Mouse (Mus musculus) heart, adult 8-10 months (tissue): ENCODE data around the gene Krtap24-1. TPM values are rescaled to one million over a fixed set of nuclear protein-coding genes. Genes with fewer than 3 reads are reported as not detected.

Source experiments
- DNase-seq: peaks from one replicate; pipeline ENCODE4 v3.0.0; 2022; ENCODE audit warnings: low spot score
- total RNA-seq, 4 experiments: library from RNA; stranded (reverse); gene quantifications; 2 replicates each; pipeline ENCODE4 v1.2.4; 2022

Krtap24-1 gene
- not detected for total RNA-seq

DNA sequence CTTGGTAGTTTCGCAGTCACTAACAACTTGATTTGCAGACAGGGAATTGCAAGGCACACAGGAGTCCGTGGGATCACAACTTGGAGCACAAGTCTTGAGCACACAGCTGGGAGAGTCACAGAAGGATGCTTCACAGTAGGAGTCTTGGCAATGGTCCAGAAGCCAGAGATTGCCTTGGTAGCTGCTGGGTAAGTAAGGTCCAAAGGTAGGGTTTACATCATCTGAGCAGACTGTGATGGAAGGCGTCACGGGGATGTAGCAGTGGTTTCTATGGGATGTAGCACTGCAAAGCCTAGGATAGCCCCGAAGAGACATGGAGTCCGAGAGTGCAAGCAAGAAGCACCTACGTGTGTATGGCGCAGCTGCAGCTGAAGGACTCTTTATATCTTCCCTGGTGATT lies at the start of gene Krtap24-1:
Gene Krtap24-1 (minus strand): TSS at position 358 of the 400 bp plus-strand sequence.
- no peak for DNase-seq

DNA sequence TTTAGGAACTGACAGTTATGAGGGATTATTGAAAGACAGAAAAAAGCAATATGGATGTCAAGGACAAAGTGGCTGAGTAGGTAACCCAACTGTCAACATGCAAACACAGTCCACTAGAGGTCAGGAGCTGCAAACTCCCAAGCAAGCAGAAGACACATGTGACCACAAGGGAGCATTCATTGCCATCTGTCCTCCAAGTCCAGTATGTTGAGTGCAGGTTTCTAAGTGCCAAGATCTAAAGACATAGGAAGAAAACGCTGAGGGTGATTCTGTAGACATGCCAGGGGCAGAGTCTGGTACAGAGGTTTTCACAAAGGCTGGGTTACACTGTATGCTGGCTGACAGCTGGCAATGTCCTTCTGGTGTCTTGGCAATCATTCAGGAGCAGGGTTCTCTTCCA lies 45.3 kb upstream of the Krtap24-1 start:
- no peak for DNase-seq

DNA sequence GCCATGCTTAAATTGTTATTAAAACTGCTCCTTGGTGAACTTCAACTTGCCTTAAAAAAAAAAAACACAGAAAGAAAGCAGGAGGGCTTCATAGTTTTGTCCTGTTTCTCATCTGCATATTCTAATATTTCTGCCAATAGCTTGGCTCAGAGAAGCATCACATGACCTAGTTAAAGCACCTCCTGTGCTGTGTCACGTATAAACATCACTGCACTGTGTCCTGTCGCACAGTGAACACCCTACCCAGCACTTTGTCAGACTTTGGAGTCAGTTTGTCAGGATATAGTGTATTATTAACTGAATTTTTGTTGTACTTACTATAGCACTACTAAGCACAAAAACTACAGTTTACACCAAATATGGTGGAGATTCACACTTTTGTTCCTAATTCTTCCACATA lies 39.9 kb upstream of the Krtap24-1 start:
- DNase-seq, result no peak

DNA sequence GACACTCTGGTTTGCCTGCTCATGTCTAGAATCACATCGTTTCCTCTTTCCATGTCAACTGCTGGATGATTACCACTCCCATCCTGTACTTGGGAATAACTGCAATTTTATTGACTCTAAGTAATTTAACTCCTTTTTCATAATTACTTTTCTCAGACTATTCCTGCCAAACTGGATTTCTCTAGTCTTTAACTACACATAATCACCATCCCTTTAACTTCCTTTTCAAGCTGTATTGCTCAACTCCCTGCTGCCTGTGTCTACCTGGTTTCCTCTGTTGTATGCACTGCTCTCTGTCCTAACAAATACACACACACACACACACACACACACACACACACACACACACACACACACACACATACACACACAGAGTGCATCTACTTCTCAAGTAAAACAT lies 39.0 kb upstream of the Krtap24-1 start:
- no peak for DNase-seq

DNA sequence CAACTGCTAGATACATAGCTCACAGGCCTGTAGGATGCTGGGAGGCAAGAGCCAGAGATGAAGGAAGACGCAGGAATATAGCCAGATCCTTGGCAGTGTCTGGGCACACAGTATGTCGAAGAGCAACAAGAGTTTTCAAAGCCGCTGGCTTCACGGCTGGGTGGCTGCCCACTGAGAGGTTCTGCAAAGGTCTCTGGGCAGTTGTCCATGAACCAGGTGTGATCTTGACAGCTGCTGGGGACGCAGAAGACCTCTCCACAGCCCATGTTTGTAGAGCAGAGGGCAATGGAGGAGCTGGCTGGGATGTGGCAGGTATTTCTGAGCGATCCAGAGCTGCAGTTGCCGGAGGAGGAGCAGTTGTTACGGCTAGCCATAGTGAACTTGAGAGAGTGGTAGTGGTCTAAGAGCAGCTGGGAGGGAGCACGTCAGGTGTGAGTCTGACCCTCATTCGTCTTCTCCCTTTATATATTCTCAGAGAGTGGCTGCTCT lies 35.3 kb upstream of the Krtap24-1 start, which contains the start of gene Krtap26-1:
Gene Krtap26-1 (minus strand): TSS at position 439 of the 489 bp plus-strand sequence.
- DNase-seq, result no peak

DNA sequence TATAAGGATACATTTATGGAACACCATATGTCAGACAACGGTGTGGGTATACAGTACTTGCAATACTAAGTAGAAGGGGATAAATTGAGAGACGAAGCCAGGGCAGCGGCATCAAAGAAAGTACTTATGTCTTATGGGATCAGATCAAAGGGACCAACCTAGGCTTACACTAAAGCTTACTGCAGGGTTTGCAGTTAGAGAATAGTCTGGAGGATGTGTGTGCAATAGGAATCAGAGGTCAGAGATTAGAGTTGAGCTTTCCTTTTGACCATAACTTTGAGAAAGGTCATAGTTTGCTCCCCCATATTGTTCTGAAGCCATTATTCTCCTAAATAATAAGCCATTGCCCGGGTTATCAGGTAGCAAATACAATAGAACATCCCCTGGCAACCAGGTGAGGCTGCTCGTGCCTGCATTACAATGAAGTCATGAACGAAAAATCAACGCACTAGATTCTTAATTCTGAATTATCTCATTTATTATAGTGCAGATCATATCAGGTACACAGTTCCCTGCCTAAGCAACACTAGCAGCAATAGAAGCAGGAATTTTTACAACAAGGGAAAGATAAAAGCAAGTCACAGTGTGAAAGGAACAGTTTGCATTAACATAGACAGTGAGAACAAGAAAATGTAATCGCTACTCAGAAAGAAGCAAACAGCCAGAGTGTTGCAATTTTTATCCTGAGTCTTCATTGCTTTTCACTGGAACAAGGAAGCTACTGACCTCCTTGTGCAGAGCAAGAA lies 34.5 kb upstream of the Krtap24-1 start:
- no peak for DNase-seq

DNA sequence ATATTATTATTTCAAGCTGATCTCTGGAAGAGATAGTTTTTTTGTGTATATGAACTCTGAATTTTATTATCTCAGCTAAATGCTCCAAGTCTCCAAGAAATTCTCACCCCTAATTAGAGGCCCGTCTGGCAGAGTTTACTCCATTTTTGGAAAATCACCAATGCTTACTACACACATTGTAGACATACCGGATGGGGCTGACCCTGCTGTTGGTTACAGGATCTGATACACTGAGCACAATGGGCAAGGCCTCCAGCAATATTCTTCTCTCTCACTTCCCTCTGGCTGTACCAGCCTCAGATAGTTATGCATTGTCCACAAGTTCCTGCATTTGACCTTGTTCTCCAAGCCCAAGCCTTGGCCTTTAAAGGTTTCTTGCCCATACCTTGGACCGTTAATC lies 28.0 kb upstream of the Krtap24-1 start:
- DNase-seq, result no peak

DNA sequence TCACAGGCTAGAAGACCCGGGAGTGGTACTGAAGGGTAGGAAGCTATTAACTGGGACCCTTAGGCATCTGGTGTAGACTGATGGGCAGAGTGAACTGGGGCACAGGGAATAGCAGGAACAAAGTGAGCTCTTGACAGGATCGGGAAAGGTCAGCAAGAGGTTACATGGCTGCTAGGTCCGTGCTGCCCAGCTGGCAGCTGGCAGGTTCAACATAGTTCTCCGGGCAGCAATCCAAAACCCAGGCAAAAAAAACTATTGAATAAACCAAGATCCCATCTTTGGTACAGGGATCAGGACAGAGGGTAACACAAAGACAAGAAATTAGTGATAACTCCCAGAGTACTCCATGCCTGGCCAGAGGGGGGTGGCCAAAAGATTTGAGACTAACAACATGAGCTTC lies 23.1 kb upstream of the Krtap24-1 start:
- no peak for DNase-seq

DNA sequence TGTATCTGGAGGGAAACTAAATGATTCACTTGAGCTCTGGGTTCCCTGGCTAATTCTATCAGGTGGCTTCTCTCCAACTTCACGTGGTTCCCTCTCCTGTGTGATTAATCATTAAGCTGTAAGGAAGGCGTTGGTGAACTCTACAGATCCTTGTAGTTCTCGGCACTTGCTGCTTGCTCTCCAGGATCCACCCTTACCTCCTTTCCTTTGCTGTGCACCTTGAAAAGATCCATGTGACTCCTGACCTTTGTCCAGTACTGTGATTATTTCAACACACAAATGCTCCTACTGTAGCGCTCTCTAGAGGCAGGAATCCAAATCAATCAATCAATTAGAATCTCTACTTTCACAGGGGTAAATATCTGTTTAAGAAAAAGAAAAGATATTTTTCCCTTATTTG lies 19.4 kb upstream of the Krtap24-1 start:
- DNase-seq, result no peak

DNA sequence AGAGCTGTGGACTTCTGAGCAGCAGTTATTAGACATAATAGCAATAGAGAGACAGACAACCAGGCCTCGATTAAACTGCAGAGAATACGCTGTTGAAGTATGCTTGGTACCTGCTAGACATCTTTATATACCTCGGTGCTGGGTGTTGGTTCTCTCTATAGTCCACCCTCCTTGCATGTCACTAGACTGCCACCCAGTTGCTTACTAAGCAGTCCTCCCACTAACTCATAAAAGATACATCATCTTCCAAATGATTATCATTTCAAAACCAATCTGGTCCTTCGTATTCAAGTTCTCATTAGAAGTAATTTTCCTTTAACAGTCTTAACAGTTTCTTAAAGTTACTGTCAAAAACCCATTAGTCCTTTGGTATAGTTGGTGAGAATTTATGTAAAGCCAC lies 15.5 kb upstream of the Krtap24-1 start, which contains the start of gene 2310079G19Rik:
Gene 2310079G19Rik (minus strand): TSS at position 101 of the 400 bp plus-strand sequence.
- no peak for DNase-seq

DNA sequence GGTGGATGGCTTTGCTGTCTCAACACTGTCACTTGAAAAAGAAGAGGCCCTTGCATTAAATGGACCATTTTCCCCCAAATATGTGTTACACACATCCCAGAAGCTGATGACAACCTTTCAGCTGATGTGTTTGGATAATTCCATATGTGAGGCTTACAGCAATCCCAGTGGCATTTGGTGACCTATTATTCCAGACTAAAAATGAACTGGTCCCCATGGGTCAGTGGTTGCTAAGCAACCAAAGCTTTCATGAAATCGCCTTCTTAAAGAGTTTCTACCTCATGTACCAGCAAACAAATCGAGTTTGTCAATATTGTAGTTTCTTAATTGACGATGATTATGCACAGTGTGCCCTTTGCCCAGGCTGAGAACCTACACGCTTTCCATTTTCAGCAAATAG lies 633 bp upstream of the Krtap24-1 start:
- no peak for DNase-seq

DNA sequence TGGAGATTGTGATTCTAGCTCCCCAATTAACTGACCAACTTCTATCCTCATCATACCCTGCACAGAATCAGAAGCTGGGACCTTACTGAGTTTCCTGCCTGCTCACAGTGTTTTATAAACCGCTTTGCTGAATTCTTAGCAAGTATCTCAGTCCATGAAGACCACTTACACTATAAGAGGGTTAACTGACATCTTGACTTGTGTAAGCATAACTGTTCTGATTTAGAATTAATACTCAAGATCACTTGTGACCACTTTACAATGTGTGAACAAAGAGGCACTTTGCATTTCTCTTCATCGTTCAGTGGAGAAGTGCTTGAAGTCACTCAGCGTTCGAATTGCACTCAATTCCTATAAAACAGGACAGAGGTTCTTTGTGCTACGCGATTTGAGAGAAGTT lies 7.5 kb downstream of the Krtap24-1 start:
- no peak for DNase-seq

DNA sequence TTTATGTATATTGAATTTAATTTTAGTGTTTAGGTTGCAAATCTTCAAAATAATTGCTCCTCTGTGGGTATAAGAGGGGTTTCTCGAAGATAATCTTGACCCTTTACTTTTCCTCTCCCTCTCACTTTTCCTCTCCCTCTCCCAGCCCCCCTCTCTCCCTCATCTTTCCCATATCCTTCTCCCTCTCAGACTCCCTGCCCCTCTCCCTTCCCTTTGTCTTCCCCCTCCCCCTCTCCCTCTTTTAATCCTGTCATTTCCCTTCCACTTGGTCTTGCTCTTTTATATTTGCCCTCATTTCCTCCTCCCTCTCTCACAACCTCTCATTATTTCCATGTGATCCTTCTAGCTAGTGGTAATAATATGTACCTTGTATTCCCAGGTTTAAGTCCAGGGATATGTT lies 9.6 kb downstream of the Krtap24-1 start:
- no peak for DNase-seq

DNA sequence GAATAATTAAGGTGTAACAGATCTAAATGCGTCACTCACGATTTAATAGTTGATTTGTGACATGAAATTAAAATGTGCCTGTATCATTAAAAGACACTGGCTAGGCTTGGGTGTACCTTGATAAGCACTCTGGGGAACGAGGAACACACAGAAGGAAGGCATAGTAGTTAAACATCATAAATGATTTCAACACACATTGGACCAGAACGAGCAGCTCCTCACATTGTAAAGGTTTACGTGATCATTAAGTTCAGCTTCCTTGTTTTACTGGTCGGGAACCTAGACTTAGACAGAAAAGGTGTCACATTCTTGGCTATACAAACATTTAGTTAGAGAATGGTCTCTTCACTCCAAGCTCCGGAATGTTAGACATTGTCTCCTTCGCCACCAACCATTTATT lies 11.8 kb downstream of the Krtap24-1 start:
- DNase-seq, result no peak

DNA sequence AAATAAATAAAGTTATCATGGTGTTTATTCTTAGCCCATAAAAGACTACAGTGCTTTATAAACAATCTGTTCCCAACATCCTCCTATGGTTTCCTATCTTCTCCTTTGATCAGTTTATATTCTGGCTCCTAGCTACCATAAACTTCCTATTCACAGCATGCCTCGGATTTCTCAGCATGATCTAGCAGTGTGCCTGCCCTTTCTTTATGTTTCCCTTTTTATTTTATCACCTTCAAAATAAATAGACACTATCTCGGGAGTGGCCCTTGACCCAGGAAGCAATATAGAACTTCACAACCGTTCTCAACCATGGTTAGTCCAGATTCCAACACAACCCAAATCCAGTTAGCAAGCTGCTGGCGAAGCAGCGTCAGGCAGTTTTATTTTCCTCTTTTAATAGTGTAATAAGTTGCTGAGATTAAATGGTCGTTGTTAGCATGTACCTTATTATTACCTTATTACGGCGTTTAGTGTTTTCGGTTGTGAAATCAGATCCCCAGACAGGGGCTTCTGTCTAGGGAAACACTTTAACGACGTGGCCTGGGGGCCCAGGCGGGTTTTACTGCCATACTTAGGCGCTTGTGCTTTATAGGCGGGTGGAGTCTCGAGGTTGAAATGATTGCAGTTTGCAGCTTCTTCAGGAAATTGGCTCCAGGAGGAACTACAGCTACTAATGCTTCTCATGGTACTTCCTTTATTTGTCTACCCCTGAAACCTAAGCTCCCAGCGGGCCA lies 12.4 kb downstream of the Krtap24-1 start:
- no peak for DNase-seq

DNA sequence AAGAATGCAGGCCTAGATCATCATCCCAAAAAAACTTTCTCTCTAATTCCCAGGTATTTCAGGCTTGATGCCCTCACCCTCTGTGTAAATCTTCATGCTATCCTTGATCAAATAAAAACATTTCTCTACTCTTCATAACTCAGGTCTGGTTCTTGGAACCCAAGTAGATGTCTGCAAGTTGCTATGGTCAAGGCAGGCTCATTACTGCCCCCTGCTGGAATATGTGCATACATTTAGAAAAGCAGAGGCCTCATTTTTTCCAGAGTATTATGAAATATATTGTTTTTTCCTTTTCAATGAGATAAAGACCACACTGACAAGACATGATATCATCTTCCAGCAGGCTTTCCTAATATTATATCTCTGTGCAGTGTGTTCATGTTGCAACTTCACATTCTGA lies 19.3 kb downstream of the Krtap24-1 start:
- DNase-seq, result no peak

DNA sequence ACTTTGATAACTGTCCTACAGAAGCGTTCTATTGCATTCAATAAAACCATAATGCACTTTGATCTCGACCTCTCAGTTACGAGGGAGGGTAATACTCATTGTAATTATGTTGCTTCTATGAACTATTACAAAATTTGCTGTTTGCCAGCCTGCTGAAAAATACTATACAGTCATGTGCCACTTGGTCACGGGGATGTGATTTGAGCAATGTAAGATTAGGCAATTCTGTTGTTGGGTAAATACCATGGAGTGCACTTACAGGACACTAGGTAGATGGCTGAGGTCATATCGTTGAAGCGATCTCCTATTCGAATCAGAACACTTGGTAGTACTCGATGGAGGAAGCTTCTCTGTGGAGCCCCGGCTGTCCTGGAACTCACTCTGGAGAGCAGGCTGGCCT lies 28.7 kb downstream of the Krtap24-1 start:
- DNase-seq, result no peak

DNA sequence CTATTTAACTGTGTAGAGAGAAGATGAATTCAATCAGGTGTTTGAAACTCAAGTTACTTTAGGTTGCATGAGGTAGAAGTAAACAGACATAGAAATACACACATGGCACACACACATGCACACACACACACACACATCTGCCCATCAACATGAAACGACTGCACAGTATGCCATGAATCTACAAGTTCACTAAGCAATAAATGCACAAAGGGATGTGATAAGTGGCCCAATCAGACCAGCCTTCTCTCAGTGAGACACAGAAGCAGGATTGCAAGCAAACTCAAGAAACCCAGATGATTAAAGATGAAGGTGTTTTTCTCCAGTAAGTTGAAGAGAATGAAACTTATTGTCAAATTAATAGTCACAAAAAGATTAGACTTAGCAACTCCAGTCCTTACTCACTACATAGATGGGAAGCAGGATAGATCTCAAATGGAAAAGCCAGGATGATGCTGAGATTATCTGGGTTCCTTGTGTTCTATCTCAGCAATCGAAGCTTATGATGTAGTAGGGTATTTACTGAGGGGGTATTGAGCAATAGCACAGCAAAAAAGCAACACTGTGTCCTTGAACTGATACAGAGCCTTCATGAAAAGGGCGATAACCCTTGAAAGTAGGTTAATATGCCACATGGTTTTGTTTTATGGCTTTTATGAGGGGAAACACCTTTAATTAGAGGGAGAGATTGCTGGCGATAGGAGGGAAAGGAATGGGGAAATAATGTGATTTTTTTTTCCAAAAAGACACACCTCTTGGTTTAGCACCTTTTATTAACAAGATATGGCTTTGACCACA lies 36.0 kb downstream of the Krtap24-1 start:
- DNase-seq, result no peak

DNA sequence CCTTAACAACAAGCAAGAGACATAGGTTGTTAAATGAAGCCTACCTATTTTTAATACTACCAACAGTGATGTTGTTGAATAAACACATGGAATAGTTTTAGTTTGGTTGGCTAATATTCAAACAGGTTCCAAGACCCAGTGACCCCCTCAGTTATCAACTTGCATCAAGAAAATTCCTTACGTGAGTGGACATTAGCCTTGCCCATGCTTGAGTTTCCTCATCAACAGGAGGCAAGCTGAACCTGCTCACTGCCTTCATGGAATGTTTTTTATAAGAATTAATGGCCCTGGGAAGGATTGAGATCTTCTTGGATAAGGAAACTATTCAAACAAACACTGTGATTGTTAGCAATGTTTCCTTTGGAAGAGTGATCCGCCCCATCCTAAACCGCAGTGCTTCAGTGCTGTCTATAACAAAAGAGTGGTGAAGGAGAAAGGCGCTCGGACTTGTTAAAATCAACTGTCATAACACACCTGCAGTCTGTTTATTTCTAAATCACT lies 39.1 kb downstream of the Krtap24-1 start:
- no peak for DNase-seq

DNA sequence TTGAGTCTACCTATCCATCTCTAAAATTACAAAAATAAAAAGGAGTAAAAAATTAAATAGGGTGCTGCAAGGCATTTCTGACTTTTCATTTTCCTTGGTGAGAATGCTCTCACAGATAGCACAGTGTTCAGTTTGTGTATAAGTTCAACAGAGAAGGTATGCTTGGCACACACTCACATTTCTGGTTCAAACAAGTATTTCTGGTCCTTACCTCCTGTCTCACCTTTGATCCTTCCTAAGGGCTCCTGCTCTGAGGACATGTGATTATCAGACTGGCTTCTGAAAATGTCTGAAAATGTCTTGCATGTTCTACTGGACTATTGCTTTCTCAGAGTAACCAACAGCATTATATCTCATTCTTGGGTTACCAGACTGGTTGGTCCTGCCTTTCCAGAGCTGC lies 41.9 kb downstream of the Krtap24-1 start:
- DNase-seq, result no peak

DNA sequence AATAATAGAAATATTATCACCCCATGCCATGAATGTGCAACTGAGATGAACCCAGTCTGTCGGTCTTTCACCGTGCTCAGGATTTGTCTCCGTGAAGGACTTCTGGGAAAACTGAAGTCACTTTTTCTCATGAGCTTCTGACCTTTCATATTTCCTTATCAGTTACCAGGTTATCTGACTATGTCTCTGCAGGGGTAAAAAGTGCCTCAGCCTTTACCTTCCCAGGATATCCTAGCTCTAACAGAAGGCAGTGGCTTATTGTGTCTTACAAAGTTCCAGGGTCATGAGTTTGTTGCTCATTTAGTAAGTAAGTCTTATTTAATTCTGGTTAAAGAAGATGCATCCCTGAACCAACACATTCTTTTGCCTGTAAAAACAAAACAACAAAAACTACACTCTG lies 42.3 kb downstream of the Krtap24-1 start:
- no peak for DNase-seq

DNA sequence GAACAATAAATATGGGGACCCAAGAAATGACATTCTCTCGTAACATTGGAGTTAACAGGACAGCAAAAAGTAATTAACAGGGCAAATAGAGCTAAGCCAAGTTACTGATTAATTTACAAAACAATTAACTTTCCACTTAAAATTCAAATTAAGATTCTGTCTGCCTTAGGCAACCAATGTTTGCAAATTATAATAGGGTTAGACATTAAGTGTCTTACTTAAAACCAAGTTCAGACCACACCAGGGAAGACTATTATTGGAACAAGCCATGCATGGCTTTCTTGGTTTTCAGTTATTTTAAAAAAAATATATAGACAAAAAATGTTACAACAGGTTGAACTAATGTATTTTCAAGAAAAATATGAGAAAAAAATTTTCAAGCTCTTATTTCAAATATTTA lies 43.0 kb downstream of the Krtap24-1 start:
- DNase-seq, result no peak
